Mouse (Mus musculus) inflammation-experienced regulatory T-cells, adult 6 months (primary cell): Measurements from ENCODE around the gene Arhgdib. TPM values are rescaled to one million over a fixed set of nuclear protein-coding genes. Genes with fewer than 3 reads are reported as not detected.

ENCODE experiments used
- ATAC-seq: one replicate; pipeline ENCODE4 v1.8.0; 2017
- polyA plus RNA-seq, 3 experiments: library from polyadenylated mRNA; unstranded; fragments of 100-300 nt; shearing (Covaris generic); gene quantifications; one replicate each; pipeline ENCODE4 v1.2.1; 2017

The Arhgdib gene
- polyA plus RNA-seq, 3 experiments from 2014 or later, result 2,255 to 2,929 (median 2,357) TPM

DNA sequence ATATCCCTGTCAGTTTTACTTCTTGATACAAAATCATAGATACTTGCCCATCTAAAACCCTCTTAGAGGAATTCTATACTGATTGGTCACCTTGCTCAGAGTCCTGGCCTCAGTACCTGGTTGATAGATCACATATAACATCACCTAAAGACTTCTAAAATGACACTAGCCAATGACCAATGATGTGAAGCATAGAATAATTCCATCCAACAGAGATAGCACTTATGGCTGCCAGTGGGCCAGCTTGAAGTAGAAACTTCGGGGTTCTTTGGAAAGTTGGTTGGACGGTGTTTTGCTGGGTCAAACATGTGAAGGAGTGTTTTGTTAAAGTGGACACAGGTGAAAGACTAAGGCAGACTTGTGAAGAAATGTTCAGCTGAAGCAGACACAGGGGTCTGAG is 8.5 kb upstream of the Arhgdib start:
- ATAC-seq, result no peak

DNA sequence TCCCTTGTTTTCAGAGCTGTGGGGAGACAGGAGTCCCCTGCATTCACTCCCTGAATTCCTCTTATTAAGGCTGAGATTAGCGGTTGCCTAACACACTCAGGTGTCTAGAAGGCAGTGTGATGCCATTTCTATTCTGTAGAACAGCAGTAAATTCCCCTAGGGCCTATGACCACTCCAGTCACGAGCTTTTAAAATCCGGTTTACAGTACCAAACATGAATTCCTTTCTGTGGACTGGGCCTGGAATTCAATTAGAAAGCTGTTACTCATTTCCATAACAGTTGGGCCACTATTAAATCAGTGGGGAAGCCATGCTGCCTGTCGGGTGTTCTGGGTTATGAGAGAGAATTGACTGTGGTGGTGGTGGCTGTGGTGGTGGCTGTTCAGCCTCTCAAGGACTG is 6.0 kb upstream of the Arhgdib start:
- ATAC-seq, result no peak

DNA sequence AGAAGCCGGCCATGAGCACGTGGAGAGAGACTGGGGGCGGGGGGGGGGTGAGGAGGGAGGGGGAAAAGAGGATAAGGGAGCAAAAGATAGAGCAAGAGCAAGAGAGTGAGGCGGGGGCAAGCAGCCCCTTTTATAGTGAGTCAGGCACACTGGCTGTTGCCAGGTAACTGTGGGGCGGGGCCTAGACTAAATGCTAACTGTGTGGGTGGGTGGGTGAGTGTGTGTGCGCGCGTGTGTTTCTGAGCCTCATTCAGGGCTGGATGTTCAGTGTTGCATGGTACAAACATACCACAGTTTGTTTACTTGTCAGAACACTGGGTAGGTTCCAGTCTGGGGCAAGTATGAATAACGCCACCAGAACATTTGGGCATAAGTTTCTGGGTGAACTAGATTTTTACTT is 5.2 kb upstream of the Arhgdib start:
- no peak for ATAC-seq

DNA sequence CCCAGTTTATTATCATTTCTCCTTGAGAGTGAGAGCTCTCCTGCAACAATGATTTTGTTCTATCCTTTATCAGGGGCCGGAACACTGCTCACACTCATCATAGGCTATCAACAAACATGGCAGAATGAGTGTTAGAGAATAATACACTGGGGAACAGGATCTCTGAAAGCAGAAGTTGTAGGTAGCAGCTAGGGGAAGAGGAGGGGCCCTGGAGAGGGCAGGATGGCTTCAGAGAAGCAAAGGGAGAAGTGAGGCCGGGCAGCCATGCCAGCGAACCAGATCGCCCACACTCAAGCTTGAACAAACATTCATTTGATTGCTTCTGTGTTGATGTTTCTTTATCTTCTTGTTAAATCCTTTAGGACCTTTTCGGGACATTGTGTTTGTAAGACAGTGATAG is 4.5 kb upstream of the Arhgdib start:
- ATAC-seq, result no peak

- no peak for ATAC-seq
Measured at GRCm38 (mm10) chr6:136944511-136944910, 2.8 kb upstream of the Arhgdib start.

- ATAC-seq, result no peak
Measured at GRCm38 (mm10) chr6:136943392-136943791, 1.7 kb upstream of the Arhgdib start.

- ATAC-seq, result no peak
Measured at GRCm38 (mm10) chr6:136942280-136942679, 581 bp upstream of the Arhgdib start.

DNA sequence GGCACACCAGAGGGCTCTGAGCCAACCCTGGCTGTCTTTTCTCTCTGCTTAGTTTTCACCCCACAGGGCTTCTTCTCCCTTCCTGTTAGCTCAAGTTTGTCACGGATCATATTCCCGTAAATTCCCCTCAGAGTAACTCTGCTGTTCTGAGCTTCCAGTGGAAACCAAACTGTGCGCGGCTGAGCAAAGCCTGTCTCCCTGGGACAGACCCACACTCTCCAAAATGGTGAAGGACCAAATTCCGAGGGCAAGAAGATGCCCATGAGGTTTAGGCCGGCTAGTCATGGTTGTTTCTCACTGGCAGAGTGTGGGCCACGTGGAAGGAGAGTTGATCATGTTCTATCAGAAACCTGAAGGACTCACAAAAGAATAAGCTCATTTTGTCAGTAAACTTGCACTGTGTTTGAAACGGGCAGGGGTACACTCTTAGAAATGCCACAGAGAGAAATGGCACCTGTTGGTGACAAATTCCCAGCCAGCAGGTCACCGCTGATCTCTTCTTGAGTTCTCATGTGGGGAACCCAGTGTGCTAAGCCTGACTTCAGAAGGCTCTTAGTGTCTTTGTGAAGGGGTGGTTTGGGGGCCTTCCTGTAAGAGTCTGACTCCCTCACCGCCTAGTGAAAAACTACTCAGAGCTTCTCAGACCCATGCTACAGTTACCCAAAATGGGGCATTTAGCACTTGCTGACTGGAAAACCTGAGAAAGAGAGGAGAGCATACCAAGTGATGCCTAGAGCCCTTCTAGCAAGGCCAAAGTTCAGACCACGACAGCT is 1.3 kb downstream of the Arhgdib start:
- no peak for ATAC-seq

DNA sequence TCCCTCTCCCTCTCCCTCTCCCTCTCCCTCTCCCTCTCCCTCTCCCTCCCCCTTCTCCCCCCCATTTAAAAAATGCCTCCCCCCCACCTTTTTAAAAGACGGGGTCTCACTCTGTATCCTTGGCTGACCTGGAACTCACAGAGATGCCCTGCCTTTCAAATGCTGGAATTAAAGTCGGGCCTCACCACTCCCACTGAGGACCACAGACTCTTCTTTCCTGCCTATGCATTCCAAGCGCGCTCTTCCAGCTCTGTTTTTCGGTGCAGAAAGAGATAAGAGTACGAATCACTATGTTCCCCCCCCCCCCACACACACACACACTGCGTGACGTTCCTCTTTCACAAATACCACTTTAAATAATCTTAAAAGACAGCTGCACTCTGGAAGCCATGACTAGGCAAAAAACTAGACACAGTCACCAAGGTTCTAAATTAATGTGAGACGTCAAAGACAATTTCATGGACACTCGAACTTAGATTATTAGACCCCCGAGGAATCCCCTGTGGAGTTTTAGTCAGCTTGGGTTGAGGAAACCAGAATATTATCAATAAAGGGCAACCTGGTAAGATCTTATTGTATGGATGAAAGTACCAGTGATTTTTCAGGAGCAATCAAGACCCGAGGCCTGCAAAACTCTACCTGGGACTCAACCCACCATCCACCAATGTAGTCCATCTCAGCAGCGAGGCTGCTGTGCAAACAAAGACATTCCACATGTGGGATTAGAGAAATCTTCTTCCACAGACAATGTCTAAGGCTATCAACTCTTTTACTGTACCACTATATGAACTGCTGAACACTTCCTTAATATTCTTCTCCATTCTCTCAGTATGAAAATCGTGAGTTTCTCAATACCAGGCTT is 2.1 kb downstream of the Arhgdib start:
- no peak for ATAC-seq

GRCm38 (mm10) chr6:136938331-136939126 is 3.2 kb downstream of the Arhgdib start:
- ATAC-seq, result peak; percentile 18

DNA sequence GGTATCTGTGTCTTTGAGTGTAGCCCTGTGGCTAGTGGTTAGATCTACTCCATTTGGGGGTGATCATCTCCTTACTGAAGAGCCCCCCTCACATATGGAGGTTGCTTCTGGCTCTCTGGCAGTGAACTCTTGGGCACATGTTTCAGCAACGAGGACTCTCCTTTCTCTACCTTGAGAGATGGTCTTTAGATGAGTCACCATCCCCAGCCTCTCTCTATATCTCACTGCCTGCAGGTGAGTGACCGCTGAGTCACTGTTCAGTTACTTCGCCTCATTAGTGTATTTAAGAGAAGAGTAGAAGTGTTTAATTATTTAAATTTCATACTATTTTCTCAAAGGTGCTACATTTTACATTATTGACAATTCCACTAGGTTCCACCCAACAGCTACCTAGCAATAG is 4.6 kb downstream of the Arhgdib start:
- no peak for ATAC-seq

DNA sequence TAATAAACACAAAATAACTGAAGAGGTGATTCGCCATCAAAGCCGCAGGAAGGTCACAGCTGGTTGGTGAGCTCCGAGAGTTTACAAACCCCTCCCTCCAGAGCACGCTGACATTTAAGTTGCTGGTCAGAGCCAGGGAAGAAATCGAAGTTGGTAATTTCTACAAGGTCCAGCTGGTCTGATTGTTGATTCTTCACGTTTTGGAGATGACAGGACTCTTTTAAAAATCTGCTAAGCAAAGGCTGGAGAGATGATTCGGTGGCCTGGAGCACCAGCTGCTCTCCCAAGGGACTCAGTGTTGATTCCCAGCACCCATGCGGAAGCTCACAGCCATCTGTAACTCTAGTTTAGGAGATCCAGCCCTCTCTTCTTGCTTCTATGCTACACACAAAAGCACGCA is 5.3 kb downstream of the Arhgdib start:
- no peak for ATAC-seq

DNA sequence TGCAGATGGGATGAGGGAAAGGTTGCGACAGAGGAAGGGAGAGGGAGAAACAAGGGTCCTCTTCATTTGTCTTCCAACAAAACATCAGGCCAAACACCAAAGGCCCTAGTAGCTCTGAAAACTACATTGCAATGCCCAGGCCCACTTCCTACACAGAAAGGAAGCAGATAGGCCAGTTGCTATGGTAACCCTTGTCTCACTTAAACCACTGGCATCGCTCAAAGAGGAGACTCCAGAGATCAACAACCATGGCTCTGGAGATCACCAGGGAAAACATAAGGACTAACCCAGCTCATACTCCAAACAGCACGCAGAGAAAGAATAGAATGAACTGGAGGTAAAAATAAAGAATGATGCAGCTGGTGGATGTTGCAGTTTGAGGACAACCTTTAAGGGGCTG is 6.5 kb downstream of the Arhgdib start:
- peak; percentile 30 for ATAC-seq

DNA sequence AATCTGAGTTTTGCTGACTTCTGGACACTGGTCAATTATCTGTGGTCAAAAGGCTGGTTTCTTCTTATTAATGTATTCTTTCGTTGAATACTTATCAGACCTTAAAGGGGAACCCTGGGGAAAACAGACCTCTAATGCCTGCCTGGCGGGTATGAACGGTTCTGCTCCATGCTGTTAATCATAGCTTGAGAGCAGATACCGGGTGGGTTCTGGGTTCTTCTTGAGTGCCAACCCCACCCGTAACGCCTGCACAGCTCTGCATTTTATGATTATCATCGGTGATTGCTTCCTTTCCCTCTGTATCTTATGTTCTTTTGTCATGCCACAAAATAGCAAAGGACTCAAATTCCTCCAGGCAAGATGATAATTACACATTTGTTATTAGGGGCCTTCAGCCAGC is 7.6 kb downstream of the Arhgdib start:
- ATAC-seq, result no peak

GRCm38 (mm10) chr6:136931246-136931645 is 10.5 kb downstream of the Arhgdib start:
- ATAC-seq, result peak; percentile 26

DNA sequence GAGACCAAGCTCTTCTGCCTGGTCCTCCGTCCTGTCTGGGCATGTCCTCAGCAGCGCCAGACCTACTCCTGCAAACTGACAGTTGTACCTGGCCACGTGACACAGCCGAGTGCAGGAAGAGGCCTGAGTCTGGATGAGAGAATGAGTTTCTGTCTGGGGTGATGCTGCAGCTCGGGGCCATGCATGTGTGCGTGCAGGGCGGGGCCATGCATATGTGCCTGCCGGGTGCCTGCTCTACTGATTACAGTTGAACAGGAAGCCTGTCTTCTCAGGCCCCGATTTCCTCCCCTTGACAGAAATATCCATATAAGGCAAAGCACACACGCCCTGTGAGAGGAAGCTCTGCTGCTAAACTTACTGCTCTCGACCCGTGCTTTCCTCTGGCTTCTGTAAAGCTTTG is 11.0 kb downstream of the Arhgdib start:
- peak; percentile 94 for ATAC-seq

- ATAC-seq, result no peak
Measured at GRCm38 (mm10) chr6:136927626-136928025, 14.1 kb downstream of the Arhgdib start.

DNA sequence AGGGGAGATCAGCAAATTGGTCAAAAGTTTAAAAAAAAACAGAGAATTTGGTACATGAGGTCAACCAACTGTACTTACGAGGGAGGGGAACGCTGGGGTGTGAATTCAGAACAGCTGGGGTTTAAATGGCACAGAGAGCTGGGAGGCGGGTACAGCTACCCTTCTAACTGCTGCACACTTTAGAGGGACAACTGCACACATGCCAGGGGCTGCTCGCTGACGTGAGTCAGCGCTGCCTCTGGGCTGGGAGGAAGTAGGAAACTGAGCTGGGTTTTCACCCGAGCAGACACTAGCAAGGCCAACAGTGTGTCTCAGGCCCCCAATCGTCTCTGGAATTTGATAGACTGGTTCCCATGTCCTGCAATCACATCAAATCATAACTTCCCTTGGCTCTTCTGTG is 16.6 kb downstream of the Arhgdib start:
- no peak for ATAC-seq

- no peak for ATAC-seq
Measured at GRCm38 (mm10) chr6:136923532-136923931, 18.2 kb downstream of the Arhgdib start, which contains the start of gene Pde6h. Gene Pde6h, plus strand, starts transcription at chr6:136923832.

- ATAC-seq, result no peak
Measured at GRCm38 (mm10) chr6:136922871-136923270, 18.8 kb downstream of the Arhgdib start.

- ATAC-seq, result no peak
Measured at GRCm38 (mm10) chr6:136922080-136922479, 19.6 kb downstream of the Arhgdib start, which contains the start of gene Erp27. Gene Erp27, minus strand, starts transcription at chr6:136922180.

GRCm38 (mm10) chr6:136921601-136922000 is 20.1 kb downstream of the Arhgdib start:
- no peak for ATAC-seq
